Mouse (Mus musculus) neural tube, embryonic 11.5 days (tissue): Measurements from ENCODE around the gene Pask. TPM values are rescaled to one million over a fixed set of nuclear protein-coding genes. Genes with fewer than 3 reads are reported as not detected.
"Not testable (repeated sequence)": the region's sequence is repeated elsewhere in the genome, so short reads cannot be mapped to it uniquely, and the experiment has no call there.

ENCODE experiments used
- ATAC-seq: fragments of 200-750 bp; cut with Nextera tagmentation; 2 replicates; pipeline ENCODE4 v1.8.0; 2017; ENCODE audit warnings: moderate number of reproducible peaks, mild to moderate bottlenecking, moderate TSS enrichment, moderate library complexity; ENCODE audit not compliant: insufficient read depth, low FRiP score, low TSS enrichment
- DNase-seq: peaks from one replicate; pipeline ENCODE4 v3.0.0-alpha.2; 2015; ENCODE audit warnings: low spot score
- H3K27ac ChIP-seq: fragments of 300-500 bp; sonication (generic); 2 replicates; pipeline ENCODE4 v1.5.1; 2014; ENCODE audit warnings: low read depth, mild to moderate bottlenecking, low read length
- H3K27me3 ChIP-seq: fragments of 300-500 bp; sonication (generic); 2 replicates; pipeline ENCODE4 v1.6.1; 2014; ENCODE audit warnings: mild to moderate bottlenecking, low read length, mixed read lengths; ENCODE audit not compliant: control insufficient read depth, insufficient read depth
- H3K36me3 ChIP-seq: fragments of 300-500 bp; sonication (generic); 2 replicates; pipeline ENCODE4 v1.6.1; 2014; ENCODE audit warnings: mild to moderate bottlenecking, low read length, moderate library complexity, mixed read lengths; ENCODE audit not compliant: control insufficient read depth, insufficient read depth
- H3K4me1 ChIP-seq: fragments of 300-500 bp; sonication (generic); 2 replicates; pipeline ENCODE4 v1.6.1; 2014; ENCODE audit warnings: low read length, mixed read lengths; ENCODE audit not compliant: control insufficient read depth, insufficient read depth
- H3K4me2 ChIP-seq: fragments of 300-500 bp; sonication (generic); 2 replicates; pipeline ENCODE4 v1.6.1; 2014; ENCODE audit warnings: low read depth, mild to moderate bottlenecking, moderate library complexity
- H3K4me3 ChIP-seq: fragments of 300-500 bp; sonication (generic); 2 replicates; pipeline ENCODE4 v1.5.1; 2014; ENCODE audit warnings: low read depth, low read length
- H3K9ac ChIP-seq: fragments of 300-500 bp; sonication (generic); 2 replicates; pipeline ENCODE4 v1.6.1; 2014; ENCODE audit warnings: mild to moderate bottlenecking, low read length
- H3K9me3 ChIP-seq: fragments of 300-500 bp; sonication (generic); 2 replicates; pipeline ENCODE4 v1.6.1; 2016; ENCODE audit warnings: low read length; ENCODE audit not compliant: control insufficient read depth
- WGBS: fragments of 180-500 bp; shearing (Covaris S2); extraction: QIAGEN DNeasy Blood & Tissue Kit; methylation state at CpG from one replicate; pipeline ENCODE4 v1.1.7; 2014; 5-methylcytosine and 5-hydroxymethylcytosine counted together
- polyA plus RNA-seq: library from polyadenylated mRNA; unstranded; fragments of >200 nt; fragmentation: Nextera tagmentation; extraction: Ambion mirVana; gene quantifications from 2 replicates; pipeline ENCODE4 v1.2.1, GENCODE M21; 2014

Pask gene
- polyA plus RNA-seq, 1 experiment from 2014 or later = 18.9 TPM

DNA sequence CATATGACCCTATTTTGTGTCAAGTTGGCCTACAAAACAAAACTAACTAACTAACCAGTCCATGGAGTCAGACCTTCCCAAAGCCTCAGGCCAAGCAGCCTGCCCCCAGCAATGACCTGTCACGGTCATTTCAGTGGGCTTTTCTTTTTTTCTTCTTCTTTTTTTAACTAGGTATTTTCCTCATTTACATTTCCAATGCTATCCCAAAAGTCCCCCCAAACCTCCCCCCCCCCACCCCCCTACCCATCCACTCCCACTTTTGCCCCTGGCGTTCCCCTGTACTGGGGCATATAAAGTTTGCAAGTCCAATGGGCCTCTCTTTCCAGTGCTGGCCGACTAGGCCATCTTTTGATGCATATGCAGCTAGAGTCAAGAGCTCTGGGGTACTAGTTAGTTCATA lies 48.8 kb downstream of the Pask start:
- not testable (repeated sequence) for H3K27ac ChIP-seq, H3K27me3 ChIP-seq, H3K9me3 ChIP-seq, H3K36me3 ChIP-seq, DNase-seq, H3K9ac ChIP-seq, H3K4me2 ChIP-seq, H3K4me1 ChIP-seq, ATAC-seq, H3K4me3 ChIP-seq
- 81% methylated on average over 3 of the region's 3 CpGs for WGBS

DNA sequence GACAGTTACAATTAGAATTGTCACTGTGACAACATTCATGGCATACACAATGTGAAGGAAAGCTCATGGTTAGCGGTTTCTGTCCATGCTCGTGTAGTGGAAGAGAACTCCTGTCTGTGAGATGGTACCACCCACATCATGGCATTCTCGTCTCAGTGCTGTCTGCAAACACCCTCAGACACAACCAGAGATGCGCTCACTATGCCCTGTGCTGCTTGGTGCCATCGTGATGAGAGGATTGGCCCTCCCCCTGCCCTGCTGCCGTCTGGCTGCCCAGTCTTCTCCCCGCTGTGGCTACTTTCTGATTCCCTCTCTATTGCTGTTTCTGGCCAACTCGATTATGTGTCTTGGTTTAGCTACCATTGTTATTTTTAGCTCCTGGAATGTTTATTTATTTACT lies 51.3 kb downstream of the Pask start:
- Histone ChIP-seq H3K36me3 (peaks cover 3% of the 10 kb centered on the region; the same call in 1 of the 2 replicates), H3K9ac (no peak overlapping the region), H3K27ac (no peak overlapping the region), H3K4me1 (no peaks in the 10 kb centered on the region), H3K27me3 (no peaks in the 10 kb centered on the region), H3K4me3 (no peak overlapping the region), H3K9me3 (no peaks in the 10 kb centered on the region), H3K4me2 (no peak overlapping the region)
- 82% methylated on average over 8 of the region's 8 CpGs for WGBS
- DNase-seq = no peak
- no peak for ATAC-seq

DNA sequence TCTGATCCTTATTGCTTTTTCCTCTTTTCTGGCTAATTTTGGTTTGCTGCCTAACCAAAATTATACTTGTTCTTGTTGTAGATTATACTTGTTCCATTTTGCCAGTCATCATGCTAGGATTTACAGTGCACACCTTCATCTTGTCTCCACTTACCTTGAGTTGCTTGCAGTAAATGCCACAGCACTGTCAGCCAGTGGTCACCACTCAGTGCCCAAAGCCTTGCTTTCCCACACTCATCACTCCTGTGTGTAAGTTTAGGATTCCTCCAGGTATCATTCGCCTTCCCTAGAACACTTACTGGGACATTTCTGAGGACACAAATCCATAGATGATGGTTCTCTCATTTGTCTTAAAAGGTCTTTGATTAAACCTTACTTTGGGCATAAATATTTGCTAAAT lies 51.7 kb downstream of the Pask start:
- Histone ChIP-seq H3K9me3 (no peaks in the 10 kb centered on the region), H3K4me3 (no peak overlapping the region), H3K36me3 (peaks cover 2% of the 10 kb centered on the region; the same call in 1 of the 2 replicates), H3K27me3 (no peaks in the 10 kb centered on the region), H3K4me2 (no peak overlapping the region), H3K9ac (no peak overlapping the region), H3K4me1 (no peaks in the 10 kb centered on the region), H3K27ac (no peak overlapping the region)
- DNase-seq = no peak
- no peak for ATAC-seq
- 90% methylated on average over 1 of the region's 1 CpGs for whole genome bisulfite sequencing

DNA sequence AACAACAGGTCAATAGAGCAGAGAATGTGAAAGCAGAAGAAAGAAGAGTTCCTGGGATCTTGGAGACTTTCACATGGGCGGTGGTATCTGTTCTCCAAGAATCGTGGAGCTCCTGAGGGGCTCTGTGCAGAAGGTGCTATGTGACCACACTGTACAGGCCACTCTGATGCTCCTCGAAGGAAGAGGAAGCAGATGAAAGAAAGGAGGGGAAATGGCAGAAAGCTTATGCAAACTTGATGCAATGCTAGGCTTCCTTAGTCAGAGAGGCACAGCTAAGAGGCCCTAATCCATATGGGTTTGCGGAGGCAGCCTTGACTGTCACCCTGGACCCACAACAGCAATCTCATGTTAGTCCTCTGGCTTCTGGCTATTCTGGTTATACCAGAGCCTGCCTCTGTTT lies 52.3 kb downstream of the Pask start:
- no peaks in the 10 kb centered on the region for H3K4me1 ChIP-seq
- 95% methylated on average over 4 of the region's 4 CpGs for WGBS
- no peak overlapping the region for H3K9ac ChIP-seq
- DNase-seq (no peak), ATAC-seq (no peak)
- H3K9me3 ChIP-seq = no peaks in the 10 kb centered on the region
- H3K27ac ChIP-seq = no peak overlapping the region
- no peak overlapping the region for H3K4me3 ChIP-seq
- H3K36me3 ChIP-seq = peaks cover 2% of the 10 kb centered on the region; the same call in 1 of the 2 replicates
- H3K27me3 ChIP-seq = no peaks in the 10 kb centered on the region
- H3K4me2 ChIP-seq = no peak overlapping the region

DNA sequence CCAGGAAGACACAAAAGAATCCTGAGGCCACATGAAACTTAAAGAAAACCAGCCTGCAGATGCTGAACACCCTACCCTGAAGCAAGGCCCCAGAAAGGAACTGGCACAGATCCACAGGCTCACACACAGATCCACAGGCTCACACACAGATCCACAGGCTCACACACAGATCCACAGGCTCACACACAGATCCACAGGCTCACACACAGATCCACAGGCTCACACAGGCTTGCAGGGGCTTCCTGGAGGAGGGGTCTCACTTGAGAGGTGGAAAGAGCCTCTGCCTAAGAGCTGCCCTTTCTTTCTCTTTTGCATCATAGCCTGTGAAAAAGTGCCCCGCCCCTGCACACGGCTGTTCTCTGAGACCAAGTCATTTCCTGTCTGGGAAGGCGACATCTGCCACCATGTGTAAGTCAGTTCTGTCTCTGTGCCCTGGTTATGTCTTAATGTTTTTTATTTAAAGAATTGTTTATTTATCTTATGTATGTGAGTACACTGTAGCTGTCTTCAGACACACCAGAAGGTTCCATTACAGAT lies 53.5 kb downstream of the Pask start:
- ATAC-seq (no peak), DNase-seq (no peak)
- Histone ChIP-seq H3K9ac (no peak overlapping the region), H3K36me3 (no peaks in the 10 kb centered on the region), H3K4me3 (no peak overlapping the region), H3K4me1 (no peaks in the 10 kb centered on the region), H3K27me3 (no peaks in the 10 kb centered on the region), H3K9me3 (no peaks in the 10 kb centered on the region), H3K4me2 (no peak overlapping the region), H3K27ac (no peak overlapping the region)
- WGBS = 59% methylated on average over 3 of the region's 3 CpGs

DNA sequence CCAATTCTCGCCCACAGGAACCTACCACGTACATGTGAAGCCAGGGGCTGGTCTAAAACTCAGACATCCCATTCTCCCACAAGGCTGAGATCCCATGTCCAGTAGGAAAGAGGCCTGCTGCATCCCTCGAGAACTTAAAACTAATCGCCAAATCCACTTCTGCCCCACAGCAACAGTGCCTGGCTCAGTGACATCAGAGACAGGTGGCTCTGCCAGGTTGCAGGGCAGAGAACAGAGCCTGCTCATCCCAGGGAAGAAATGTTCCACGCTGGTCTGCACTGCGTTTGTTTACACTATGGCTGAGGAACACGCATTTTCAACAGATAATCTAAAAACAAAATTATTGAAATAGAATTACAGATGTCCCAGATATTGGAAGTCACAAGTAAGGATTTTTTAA lies 66.2 kb downstream of the Pask start:
- no peak overlapping the region for H3K9ac ChIP-seq
- no peaks in the 10 kb centered on the region for H3K36me3 ChIP-seq
- no peaks in the 10 kb centered on the region for H3K27me3 ChIP-seq
- no peak overlapping the region for H3K4me2 ChIP-seq
- DNase-seq (no peak), ATAC-seq (no peak)
- H3K4me1 ChIP-seq = no peaks in the 10 kb centered on the region
- no peak overlapping the region for H3K27ac ChIP-seq
- H3K4me3 ChIP-seq = no peak overlapping the region
- H3K9me3 ChIP-seq = no peaks in the 10 kb centered on the region
- 86% methylated on average over 7 of the region's 7 CpGs for WGBS

DNA sequence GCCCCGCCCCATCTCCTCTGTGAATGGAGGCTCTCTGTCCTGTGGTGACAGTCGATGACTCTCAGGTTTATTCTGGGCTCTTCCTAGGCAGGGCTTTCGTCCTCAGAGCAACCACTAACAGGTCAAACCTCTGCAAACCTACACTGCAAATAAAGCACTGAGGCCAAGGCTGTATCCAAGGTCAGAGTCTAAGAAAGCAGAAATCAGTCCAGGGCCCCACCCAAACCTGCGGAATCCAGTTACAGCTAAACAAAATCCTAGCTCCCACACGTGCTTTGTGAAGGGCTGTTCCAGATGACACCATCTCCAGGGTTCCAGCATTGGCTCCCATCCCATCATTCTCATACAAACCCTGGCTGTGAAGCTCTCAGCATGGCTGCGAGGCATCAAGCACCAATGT lies 67.7 kb downstream of the Pask start:
- Histone ChIP-seq H3K9ac (no peak overlapping the region), H3K4me1 (no peaks in the 10 kb centered on the region), H3K36me3 (no peaks in the 10 kb centered on the region), H3K4me3 (no peak overlapping the region), H3K27me3 (no peaks in the 10 kb centered on the region), H3K27ac (no peak overlapping the region), H3K4me2 (no peak overlapping the region), H3K9me3 (no peaks in the 10 kb centered on the region)
- DNase-seq (no peak), ATAC-seq (no peak)
- WGBS = 83% methylated on average over 6 of the region's 6 CpGs

DNA sequence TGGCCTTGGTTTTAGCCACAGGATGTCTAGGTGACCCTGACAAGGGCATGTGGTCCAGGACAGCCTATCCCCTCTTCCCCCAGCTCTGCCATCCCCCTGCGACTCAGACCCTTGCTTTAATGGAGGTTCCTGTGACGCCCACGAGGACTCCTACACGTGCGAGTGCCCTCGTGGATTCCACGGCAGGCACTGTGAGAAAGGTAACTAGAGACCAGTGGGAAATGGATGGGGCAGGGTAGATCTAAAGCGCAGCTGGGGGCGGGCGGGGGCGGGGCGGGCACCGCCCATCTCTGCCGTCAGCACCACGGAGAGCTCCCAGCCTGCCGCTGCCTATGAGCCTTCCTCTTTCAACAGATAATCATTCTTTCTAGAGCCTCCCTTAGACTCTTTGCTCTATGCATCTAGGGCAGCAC lies 70.9 kb downstream of the Pask start:
- no peak overlapping the region for H3K4me3 ChIP-seq
- H3K4me1 ChIP-seq = no peaks in the 10 kb centered on the region
- DNase-seq (peak; percentile 68), ATAC-seq (no peak)
- 2% methylated on average over 16 of the region's 16 CpGs for WGBS
- no peaks in the 10 kb centered on the region for H3K36me3 ChIP-seq
- no peak overlapping the region for H3K27ac ChIP-seq
- 0 out of 2 replicates have a peak overlapping the region, but pooled peaks have one; percentile 17 for H3K4me2 ChIP-seq
- no peak overlapping the region for H3K9ac ChIP-seq
- H3K27me3 ChIP-seq = no peaks in the 10 kb centered on the region
- no peaks in the 10 kb centered on the region for H3K9me3 ChIP-seq

DNA sequence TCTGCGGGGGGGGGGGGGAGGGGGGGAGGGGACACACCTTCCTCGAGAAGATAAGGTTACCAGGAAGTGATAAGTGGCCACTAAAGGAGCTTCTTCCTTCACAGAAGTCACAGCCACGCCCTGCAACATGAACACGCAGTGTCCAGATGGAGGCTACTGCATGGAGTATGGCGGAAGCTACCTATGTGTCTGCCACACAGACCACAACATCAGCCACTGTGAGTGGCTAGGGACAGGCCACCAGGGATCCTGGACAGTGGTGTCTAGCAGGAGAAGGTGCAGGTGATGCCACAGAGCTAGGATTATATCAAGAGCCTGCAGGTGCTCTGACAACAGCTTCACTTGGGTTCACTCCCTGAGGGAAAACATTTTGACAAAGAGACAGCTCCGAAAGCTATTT lies 71.5 kb downstream of the Pask start:
- Histone ChIP-seq H3K36me3 (no peaks in the 10 kb centered on the region), H3K4me3 (no peak overlapping the region), H3K9me3 (no peaks in the 10 kb centered on the region), H3K4me2 (no peak overlapping the region), H3K27me3 (no peaks in the 10 kb centered on the region), H3K9ac (no peak overlapping the region), H3K27ac (no peak overlapping the region), H3K4me1 (no peaks in the 10 kb centered on the region)
- no peak for ATAC-seq
- 80% methylated on average over 5 of the region's 6 CpGs for WGBS
- DNase-seq = no peak
